Mouse (Mus musculus): ENCODE measurements at regions not wholly inside any gene's neighbourhood (a gene's known extent, or its start where the extent isn't known, plus 50 kb on each side); places are given as distances from the start of the nearest gene placed in this dataset.

DNA sequence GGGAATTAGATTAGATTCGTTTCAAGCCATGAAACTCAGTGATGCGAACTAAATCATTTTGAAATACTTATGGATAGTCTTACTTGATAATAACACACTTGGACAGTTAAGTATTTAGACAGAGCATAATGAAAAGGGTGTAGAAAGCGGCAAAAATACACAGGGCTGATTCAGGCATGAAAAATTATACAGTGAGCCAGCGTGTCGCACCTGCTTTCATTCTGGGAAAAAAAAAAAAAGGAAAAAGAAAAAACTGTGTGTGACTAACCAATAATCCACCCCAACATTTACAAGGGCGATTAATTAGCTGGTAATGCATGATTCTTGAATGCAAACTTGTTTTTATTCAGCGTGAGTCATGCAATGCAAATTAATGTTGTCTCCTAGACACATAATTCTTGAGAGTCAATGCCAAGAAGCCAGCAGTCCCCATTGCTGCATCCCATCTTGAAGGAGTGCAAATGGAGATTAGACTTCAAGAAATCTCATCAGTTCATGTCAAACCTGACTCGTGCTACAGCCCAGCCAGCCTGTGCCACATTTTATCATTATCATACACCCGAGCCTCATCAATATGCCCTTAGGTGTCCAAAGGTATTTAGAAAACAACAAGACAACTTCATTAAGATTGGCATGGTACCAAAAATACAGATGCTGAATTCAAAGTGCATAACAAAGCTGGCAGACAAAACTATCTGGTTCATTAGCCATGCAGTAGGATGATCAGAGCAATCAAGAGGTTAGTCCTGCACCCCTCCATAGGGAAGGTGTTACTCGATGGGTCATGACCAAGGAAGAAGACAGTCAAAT is 714.9 kb downstream of the Efnb2 start:
- ATAC-seq (replicated peaks; ENCODE audit: poor library complexity, severe bottlenecking) = no peak

DNA sequence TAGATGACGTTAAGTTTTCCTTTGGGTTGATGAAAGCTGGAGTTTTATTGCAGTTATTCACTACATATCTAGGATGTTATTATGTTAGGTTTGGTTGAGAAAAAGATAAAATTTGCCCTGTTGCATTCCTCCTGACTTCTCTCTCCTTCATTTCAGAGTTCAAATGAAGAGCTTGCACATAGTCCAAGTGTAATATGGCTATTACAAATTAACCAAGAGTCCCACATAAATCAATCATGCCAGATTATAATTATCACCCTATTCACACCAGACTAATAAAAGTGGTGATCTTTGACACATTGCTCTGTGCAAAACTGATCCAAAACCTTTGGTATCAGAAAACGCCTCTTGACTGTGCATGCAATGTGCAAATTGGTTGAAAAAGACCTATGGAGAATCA is 724.4 kb downstream of the Efnb2 start:
- ATAC-seq (replicated peaks; ENCODE audit: poor library complexity, severe bottlenecking) = no peak

DNA sequence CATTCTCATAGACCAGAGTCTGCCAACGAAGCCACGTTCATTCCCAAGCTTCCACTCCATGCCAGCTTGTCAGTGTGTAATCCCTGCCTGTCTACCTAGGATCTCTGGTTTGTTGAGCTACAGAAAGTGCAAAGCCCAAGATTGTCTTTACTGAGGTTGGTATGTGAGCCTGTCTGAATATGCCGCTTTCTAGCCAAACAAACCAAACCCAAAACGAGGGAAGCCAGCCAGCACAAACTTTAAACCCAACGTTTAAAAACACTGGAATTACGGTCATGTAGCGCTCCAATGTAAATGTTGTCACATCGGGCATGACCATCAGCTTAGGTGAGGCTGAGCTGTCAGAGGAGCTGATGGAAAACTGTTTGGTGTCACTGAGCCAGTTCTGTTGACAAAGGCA is 741.6 kb downstream of the Efnb2 start:
- ATAC-seq (replicated peaks; ENCODE audit: poor library complexity, severe bottlenecking) = no peak

DNA sequence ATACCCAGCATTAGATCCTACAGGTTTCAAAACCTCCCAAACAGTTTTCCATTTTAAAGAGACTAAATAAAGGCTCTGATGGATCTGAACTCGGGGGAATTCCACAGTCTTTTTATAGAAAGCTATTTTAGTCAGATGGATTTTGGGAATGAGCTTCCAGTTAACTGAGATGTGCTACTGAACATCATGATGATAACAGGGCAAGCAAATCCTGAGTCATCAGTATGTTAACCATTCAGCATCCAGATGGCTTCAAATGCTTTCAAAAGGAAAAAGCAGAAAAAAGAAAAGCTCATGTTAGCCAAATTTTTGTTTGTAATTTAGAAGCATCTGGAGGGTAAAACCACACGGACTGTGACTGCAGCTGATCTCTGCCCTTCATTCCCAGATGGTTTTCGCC is 766.7 kb downstream of the Efnb2 start:
- ATAC-seq (replicated peaks; ENCODE audit: poor library complexity, severe bottlenecking) = no peak

DNA sequence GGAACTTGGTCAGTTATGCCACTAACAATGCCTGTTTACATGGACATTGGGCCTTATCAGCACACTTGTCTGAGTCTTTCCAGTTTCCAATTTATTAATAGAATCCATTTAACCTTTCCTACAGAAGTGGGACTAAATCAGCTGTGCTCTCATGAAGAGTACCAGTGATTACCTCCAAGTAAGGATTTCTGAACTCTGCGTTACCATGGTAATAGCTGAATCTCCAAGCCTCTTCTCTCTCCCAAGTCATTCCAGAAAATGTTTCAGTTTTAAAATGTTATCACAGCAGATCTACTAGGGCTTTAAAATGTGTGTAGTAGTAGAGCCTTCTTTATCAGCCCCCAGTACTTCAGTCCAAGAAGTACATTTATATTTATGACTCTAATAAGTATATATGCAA is 807.9 kb downstream of the Efnb2 start:
- ATAC-seq (replicated peaks; ENCODE audit: poor library complexity, severe bottlenecking) = no peak

DNA sequence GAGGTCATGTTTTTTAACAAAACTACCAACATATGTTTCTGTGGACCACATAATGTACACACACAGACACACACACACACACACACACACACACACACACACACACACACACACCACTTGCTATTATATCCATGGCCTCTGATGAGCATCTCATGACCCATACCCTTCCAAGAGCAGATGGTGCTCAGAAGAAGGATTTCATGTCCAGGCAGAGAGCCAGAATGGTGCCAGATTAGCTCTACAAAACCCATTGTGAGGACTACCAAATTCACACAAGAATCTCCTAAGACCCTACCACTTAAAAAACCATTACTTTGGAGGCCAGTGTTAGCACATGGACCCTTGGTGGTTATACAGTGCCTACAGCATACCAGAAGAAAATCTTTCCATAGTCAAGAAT is 810.5 kb downstream of the Efnb2 start:
- no peak for ATAC-seq (replicated peaks; ENCODE audit: poor library complexity, severe bottlenecking)

DNA sequence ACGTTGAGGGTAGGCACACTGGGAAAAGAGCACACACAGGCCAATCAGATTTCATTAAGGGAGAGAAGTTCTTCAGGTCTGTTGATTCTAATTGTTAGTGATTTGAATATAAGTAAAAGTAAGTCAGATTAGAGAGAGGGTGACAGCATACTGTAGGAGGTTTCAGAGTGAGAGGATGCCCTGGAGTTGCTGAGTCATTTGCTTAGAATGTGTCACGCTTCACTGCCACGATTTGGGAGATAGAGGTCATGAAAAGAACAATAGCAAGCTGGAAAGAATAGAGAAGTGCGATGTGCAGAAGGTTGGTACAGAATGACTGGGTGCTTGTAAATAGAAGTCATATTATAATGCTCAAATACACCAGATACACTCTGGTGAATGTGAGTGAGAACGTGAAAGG is 829.1 kb downstream of the Efnb2 start:
- no peak for ATAC-seq (replicated peaks; ENCODE audit: poor library complexity, severe bottlenecking)

DNA sequence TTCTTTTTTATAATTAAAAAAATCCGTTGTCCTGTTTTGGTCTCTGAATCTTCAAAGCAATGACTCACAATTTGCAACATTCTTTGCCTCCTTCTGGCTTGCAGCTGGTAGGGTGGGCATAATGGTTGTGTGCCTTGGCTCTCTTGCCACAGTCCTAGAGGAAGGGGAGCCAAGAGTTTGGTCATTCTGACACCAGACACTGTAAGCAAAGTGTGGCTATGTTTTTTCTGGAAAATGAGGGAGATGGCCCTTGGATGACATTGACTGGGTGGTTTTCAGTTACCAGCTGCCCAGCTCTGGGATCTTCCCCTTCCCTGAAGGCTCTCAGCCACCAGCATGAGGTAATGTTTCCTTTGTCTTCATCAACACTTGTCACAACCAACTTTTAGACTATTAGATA is 833.2 kb downstream of the Efnb2 start:
- no peak for ATAC-seq (replicated peaks; ENCODE audit: poor library complexity, severe bottlenecking)

DNA sequence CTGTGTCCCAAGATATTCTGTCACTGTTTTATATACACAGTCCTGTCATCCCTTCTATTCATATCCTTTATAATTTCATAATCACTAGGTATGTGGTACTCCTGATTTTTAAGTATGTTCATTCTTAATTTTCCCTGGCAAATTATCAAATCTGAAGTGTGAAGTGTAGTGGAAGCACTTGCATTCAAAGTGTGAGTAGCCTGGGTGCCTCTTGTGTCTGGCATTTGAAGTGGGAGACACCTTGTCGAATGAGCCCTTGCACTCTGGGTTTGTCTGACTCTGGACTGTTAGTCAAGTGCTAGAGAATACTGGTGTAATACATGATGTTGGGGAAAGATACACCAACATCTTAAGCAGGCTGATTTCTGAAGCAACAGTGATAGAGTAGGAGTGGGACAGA is 852.6 kb downstream of the Efnb2 start:
- no peak for ATAC-seq (replicated peaks; ENCODE audit: poor library complexity, severe bottlenecking)

DNA sequence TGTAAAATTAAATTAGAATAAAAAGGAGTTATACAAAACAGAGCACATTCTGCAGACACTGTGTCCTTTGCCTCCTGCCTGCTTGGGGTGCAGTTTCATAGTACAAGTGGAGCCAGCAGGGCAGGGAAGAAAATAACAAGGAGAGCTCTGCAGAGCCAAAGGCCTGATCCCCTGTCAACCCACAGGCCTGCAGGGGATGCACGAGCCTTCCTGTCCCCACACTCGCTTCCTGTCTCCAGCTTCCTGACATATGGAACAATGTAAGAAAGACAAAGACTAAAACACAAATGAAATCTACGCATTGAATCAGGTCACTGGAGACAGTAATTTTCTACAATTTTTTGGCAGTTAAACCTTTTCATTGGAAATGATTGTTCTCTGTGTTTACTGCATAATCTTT is 861.8 kb downstream of the Efnb2 start:
- ATAC-seq (replicated peaks; ENCODE audit: poor library complexity, severe bottlenecking) = no peak

DNA sequence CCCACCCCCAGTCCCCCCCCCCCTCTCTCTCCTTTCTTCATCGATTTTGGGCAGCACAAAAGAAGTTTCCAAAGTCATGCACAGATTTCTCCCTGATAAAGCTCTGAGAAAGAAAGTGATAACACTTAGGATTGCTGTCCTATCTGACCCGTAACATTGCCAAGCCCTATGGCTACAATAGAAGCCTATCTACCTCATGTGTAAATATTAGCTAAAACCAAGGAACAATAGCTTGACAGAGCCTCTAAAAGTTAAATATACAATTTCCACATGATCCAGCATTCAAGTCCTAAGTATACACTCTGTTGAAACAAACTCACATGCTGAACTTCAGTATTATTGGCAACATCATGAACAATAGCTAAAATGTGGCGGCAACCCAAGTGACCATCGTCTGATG is 864.9 kb downstream of the Efnb2 start:
- no peak for ATAC-seq (replicated peaks; ENCODE audit: poor library complexity, severe bottlenecking)

DNA sequence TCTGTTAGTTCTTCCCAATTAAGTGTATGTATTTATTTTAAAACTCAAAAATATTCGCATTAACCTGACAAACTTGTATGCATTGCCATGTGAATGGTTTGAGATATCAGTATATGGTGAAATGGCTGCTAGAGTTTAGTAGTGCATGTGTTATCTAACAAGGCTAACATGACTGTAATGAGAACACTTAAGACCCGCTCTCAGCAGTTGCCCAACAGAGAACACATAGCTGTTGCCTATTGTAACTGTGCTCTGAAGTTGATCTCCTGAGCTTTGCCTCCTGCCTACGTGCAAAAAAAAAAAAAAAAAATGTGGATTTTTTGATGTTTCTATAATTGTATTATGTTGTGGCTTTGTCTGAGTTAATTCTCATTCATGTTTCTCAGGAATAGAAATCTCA is 897.2 kb downstream of the Efnb2 start:
- ATAC-seq (replicated peaks; ENCODE audit: poor library complexity, severe bottlenecking) = no peak

DNA sequence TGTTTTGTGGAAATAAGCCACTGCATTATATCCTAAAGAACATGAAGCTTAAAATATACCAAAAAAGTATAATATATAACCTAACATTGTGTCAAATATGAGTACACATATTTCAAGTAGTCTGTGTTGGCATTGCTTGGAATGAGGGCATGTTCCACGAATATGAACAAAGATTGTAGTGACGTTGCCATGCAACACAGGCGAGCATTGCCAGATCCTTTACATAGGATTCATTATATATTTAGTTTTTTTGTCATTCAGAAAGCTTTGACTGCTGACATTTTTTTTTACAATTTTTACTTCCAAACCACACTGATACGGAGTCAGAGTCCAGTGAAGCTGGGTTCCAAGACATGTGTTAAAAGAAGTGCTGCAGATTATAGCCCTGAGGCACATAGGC is 900.1 kb downstream of the Efnb2 start:
- ATAC-seq (replicated peaks; ENCODE audit: poor library complexity, severe bottlenecking) = no peak

DNA sequence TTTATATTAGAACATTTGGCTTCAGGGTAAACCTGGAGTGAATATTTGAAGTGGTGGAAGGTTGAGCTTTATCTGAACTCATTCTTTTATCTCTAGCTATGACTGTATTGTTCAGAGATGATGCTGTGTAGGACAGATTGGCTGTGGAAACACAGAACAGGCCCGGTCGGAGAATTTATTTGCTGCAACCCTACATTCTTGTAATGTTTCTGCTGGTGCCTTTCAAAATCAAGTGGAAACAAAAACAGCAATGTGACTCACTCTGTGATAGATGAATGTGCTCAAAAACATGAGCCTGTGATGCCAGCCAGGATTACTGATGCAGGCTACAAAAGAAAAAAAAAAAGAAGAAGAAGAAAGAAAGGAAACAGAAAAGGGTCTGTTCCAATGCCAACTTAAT is 928.3 kb downstream of the Efnb2 start:
- no peak for ATAC-seq (replicated peaks; ENCODE audit: poor library complexity, severe bottlenecking)

DNA sequence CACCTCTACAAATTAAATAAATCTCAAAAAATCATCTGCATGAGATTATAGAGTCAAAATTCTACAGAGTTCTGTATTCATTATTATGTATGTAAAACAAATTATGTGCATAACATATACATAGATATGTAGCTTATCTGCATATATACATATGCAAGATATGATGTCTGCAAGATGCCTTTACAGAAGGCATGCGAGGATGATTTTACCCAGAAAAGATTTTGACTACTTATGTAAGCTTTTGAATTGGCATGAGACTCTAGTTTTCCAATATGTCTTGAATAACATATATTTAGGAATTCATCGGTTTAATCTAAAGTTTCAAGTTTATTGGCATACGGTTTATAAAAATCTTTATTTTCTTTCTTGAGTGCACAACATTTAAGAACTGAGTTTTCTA is 939.2 kb downstream of the Efnb2 start:
- no peak for ATAC-seq (replicated peaks; ENCODE audit: poor library complexity, severe bottlenecking)

DNA sequence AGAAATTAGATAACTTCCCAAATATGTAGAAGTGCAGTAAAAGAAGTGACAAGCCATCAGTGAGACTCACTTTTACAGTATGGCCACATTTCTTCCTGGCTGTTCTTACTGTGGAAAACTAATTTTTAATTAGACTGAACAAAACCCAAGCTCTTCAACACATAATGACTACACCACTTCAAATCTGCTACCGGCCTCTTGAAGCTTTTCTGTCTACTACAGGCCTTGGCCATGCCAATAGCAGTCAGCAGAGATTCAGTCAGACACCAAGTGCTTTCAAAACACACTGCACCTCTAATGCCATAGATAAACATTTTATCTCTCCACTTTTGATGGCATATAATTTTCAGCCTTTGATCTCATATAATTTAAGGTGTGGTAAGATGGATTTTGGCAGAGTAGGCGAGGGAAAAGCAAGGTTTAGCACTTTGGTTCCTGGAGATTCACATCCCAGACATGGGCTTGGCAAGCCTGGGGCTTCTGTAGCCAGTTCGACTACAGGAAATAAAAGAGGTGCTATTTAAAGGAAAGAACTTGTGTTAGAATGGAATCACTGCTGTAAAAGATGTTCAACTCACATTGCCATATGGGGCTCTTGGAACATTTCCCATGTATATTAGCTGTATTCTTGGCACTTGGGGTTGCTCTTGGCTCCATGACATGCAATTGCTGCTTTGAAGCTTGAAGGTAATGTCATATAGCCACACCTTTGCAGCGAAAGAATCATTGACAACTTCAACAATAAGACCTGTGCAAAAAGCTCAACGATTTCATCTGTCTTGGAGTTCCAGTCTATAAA is 941.9 kb downstream of the Efnb2 start:
- ATAC-seq (replicated peaks; ENCODE audit: poor library complexity, severe bottlenecking) = no peak

DNA sequence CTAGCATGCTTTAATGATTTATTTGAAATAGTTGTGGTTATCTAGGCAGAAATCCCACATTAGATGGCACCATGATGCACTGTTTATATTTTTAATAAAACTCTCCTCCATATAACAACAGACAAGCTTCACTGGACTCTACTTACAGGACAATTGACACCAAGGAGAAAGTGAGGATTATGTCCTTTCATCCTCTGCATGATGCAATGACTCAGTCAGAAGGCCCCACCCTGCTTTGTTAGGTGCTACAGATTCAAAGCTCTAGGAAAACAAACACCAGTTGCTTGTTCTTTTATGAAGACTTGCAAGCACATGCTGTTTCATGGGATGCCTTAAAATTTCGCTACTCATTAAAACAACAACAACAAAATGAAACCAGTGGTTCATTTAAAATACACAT is 950.3 kb downstream of the Efnb2 start:
- ATAC-seq (replicated peaks; ENCODE audit: poor library complexity, severe bottlenecking) = no peak

DNA sequence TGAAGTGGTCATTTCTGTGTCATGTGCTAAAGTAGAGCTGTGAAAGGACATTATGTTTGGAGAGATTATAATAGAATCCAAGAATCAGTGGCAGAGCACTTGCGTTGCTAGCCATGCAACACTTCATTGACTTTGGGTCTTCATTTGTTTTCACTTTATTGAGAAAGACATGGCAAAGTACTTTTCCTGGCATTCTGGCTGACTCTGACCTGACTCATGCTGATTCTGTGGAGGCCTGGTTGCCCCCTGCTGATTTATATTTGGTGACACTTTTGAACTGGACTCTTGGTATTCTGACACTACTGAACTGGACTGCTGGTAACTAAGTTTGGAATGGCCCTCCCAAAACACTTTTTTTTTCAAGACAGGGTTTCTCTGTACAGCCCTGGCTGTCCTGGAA is 951.6 kb downstream of the Efnb2 start:
- ATAC-seq (replicated peaks; ENCODE audit: poor library complexity, severe bottlenecking) = no peak

DNA sequence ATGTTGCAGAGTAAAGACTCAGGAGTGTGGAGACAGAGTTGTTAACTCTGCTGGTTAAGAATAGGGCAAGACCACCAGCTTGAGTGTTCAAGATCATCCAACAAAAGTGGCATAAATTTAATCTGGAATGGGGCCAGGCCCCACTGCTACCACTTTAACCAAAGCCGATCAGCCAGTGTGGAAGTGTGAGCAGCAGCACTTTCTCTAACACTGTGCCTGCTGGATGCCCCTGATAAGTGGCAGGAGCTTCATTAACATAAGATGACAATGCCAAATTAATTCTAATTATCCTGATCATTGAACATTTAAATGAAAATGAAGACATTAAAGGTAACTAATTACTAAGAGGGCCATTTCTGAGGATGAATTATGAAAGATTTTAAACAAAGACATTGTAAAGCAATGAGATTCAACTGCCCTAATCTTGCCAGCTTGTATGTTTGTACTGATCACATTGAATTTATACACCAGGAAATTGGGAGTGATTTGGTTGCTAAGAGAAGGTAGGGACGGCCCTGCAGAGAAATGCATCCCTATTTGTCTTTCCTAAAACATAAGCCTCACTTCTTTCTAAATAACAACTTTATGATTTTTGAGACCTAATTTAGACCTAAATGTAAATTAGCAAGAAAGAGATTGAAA is 969.6 kb downstream of the Efnb2 start:
- no peak for ATAC-seq (replicated peaks; ENCODE audit: poor library complexity, severe bottlenecking)

DNA sequence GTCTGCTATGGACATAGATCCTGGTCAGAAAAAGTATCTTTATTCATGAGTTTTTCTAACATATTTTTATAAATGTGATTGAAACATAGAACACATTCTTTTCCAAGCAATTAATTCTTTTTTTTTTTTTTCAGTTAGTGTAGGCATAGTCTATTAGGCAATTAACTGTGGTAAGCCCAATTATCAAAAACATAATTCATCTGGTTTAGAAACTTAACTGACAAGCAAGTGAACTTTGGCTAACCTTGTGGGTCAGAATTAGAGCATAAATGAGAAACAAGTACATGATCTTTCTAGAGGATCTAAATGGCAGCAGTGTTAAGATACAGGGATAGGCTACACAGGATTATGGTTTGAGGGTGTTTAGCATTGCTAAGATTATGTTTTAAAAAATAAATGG is 1007.2 kb downstream of the Efnb2 start:
- ATAC-seq (replicated peaks; ENCODE audit: poor library complexity, severe bottlenecking) = no peak
